Comparison of ENCODE assay signal across 25 mouse cellular contexts in the genomic region with DNA sequence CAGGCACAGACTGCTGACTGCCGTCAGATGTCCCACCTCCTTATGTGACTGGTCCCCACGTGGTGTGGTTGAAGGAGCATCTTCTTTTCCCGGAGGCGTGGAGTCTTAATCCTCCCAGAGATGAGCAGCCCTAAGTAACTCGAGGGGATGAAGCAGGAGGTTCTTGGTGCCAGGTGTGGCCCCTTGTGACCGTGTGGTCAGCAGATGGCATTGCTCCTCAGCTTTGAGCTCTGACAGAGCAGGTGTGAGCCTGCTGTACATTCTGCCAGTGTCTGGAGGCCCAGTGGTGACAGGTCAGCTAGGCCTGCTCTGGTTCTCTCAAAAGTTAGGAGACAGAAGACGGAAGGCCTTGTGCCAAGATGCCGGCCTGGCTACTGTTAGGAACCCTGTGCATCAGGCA. TPM values are rescaled to one million over a fixed set of nuclear protein-coding genes. Genes with fewer than 3 reads are reported as not detected.
DNase-seq lines count a peak whose midpoint lies in the region; ATAC-seq and TF ChIP-seq lines count a peak whose summit lies in the region.
"Had no signal": no experiment of that assay in that cellular context is flagged by ENCODE, and none has a peak within 500 bp of the region (broad histone marks: within the 10 kb centered on the region; RNA-seq: fewer than 3 reads in every experiment).

No protein-coding gene starts in this region.

- no peak for ATAC-seq in heart, embryonic 13.5 days (ENCODE audit: extremely low read depth, insufficient number of reproducible peaks, low FRiP score, low TSS enrichment)
- no peak for ATAC-seq in kidney, embryonic 16.5 days (ENCODE audit: low FRiP score, low TSS enrichment)
- ATAC-seq: activated CD4-positive, CD25-positive, alpha-beta regulatory T cell, adult 4 months; forebrain, embryonic 14.5 days; forebrain, postnatal 0 days; hindbrain, embryonic 16.5 days; intestine, embryonic 15.5 days had no signal

- 74% methylated on average over 8 of the region's 8 CpGs for WGBS in heart, embryonic 13.5 days
- 60% methylated on average over 8 of the region's 8 CpGs for WGBS in kidney, adult 2 months
- WGBS in kidney, embryonic 16.5 days: 76% methylated on average over 8 of the region's 8 CpGs

- TF ChIP-seq POLR2A in kidney, adult 2 months (IDR thresholded peaks at IDR 0.05; ENCODE audit: low read depth, low read length): no peak

- peak overlapping the region; percentile 12; the same call in 1 of the 2 replicates for H3K9ac ChIP-seq in heart, embryonic 13.5 days
- no peak overlapping the region for H3K9ac ChIP-seq in kidney, embryonic 16.5 days (replicated peaks; ENCODE audit: low read length)
- H3K9ac ChIP-seq: embryonic facial prominence, embryonic 12.5 days; embryonic facial prominence, embryonic 15.5 days; forebrain, postnatal 0 days; heart, embryonic 15.5 days; hindbrain, embryonic 13.5 days; intestine, embryonic 15.5 days had no signal

- no peak for TF ChIP-seq CTCF in kidney, adult 2 months (conservative IDR thresholded peaks at IDR 0.05; ENCODE audit: insufficient read depth, insufficient read length, low read depth, low read length)

- H3K27me3 ChIP-seq in heart, embryonic 13.5 days (replicated peaks): no peaks in the 10 kb centered on the region
- H3K27me3 ChIP-seq in kidney, adult 2 months (replicated peaks; ENCODE audit: control insufficient read depth, insufficient read depth, low read length): no peaks in the 10 kb centered on the region
- no peaks in the 10 kb centered on the region for H3K27me3 ChIP-seq in kidney, embryonic 16.5 days (ENCODE audit: insufficient read depth, low read length)
- H3K27me3 ChIP-seq: embryonic facial prominence, embryonic 12.5 days; embryonic facial prominence, embryonic 15.5 days; heart, embryonic 15.5 days; hindbrain, embryonic 13.5 days; intestine, embryonic 15.5 days had no signal

- peak; percentile 92 for DNase-seq in heart, adult 11 months
- no peak for DNase-seq in heart, adult 18-20 months
- no peak for DNase-seq in heart, postnatal 36 days
- DNase-seq in kidney, adult 2 months: no peak
- DNase-seq: adrenal gland, adult 8-10 months; adrenal gland, postnatal 25 days; cerebellum, adult 18-20 months; cerebellum, adult 9-10 months; cerebellum, postnatal 14 days; forebrain, postnatal 0 days; gastrocnemius, adult 2 months; gastrocnemius, postnatal 14 days; heart, postnatal 10 days; kidney, adult 8-10 months had no signal

- H3K27ac ChIP-seq in heart, embryonic 13.5 days (replicated peaks): no peak overlapping the region
- 0 out of 2 replicates have a peak overlapping the region, but pooled peaks have one; percentile 14 for H3K27ac ChIP-seq in kidney, adult 2 months (ENCODE audit: insufficient read depth, low read depth, low read length)
- no peak overlapping the region for H3K27ac ChIP-seq in kidney, embryonic 16.5 days (ENCODE audit: low read length)
- H3K27ac ChIP-seq: embryonic facial prominence, embryonic 12.5 days; embryonic facial prominence, embryonic 15.5 days; gastrocnemius, adult 2 months; heart, embryonic 15.5 days; hindbrain, embryonic 10.5 days; hindbrain, embryonic 13.5 days; intestine, embryonic 15.5 days had no signal

- no peak overlapping the region for H3K4me3 ChIP-seq in heart, embryonic 13.5 days
- no peak overlapping the region for H3K4me3 ChIP-seq in kidney, adult 2 months (ENCODE audit: insufficient read depth, low read depth, low read length)
- H3K4me3 ChIP-seq in kidney, embryonic 16.5 days (ENCODE audit: low read length): no peak overlapping the region
- H3K4me3 ChIP-seq: embryonic facial prominence, embryonic 12.5 days; embryonic facial prominence, embryonic 15.5 days; gastrocnemius, adult 2 months; heart, embryonic 15.5 days; hindbrain, embryonic 10.5 days; hindbrain, embryonic 13.5 days; intestine, embryonic 15.5 days had no signal

- H3K4me2 ChIP-seq in heart, embryonic 13.5 days: no peak overlapping the region
- no peak overlapping the region for H3K4me2 ChIP-seq in kidney, embryonic 16.5 days (replicated peaks; ENCODE audit: low read depth, low read length)
- H3K4me2 ChIP-seq: embryonic facial prominence, embryonic 12.5 days; embryonic facial prominence, embryonic 15.5 days; hindbrain, embryonic 13.5 days; intestine, embryonic 15.5 days had no signal

- intact Hi-C loops in heart, postnatal 36 days (cut with DNase I): no loop called here

- H3K9me3 ChIP-seq in heart, embryonic 13.5 days: no peaks in the 10 kb centered on the region
- H3K9me3 ChIP-seq in kidney, embryonic 16.5 days (ENCODE audit: low read length): no peaks in the 10 kb centered on the region
- H3K9me3 ChIP-seq: embryonic facial prominence, embryonic 12.5 days; embryonic facial prominence, embryonic 15.5 days; heart, embryonic 15.5 days; hindbrain, embryonic 10.5 days; hindbrain, embryonic 13.5 days; intestine, embryonic 15.5 days had no signal

- peaks cover 73% of the 10 kb centered on the region for H3K4me1 ChIP-seq in heart, embryonic 13.5 days
- peaks cover 50% of the 10 kb centered on the region for H3K4me1 ChIP-seq in kidney, adult 2 months (ENCODE audit: control insufficient read depth, insufficient read depth, low read length)
- peaks cover 58% of the 10 kb centered on the region for H3K4me1 ChIP-seq in kidney, embryonic 16.5 days (ENCODE audit: insufficient read depth, low read length)

- H3K36me3 ChIP-seq in heart, embryonic 13.5 days: peaks cover 53% of the 10 kb centered on the region
- H3K36me3 ChIP-seq in kidney, adult 2 months (ENCODE audit: control insufficient read depth, insufficient read depth, low read length): no peaks in the 10 kb centered on the region; the same call in 1 of the 2 replicates
- H3K36me3 ChIP-seq in kidney, embryonic 16.5 days (ENCODE audit: insufficient read depth, low read length): peaks cover 29% of the 10 kb centered on the region; the same call in 1 of the 2 replicates

RNA-seq across cellular contexts. Expression of a gene that starts 16.2 kb away (rescaled TPM):
- total RNA-seq in heart, adult 18-20 months (2021): 100 to 1,000 TPM; 149 to 160 TPM
- 126 and 137 TPM in 2 replicates for polyA plus RNA-seq in heart, embryonic 13.5 days (2015; fragmentation: Nextera tagmentation; extraction: Ambion mirVana)
- total RNA-seq in heart, postnatal 36 days (2021): 100 to 1,000 TPM; 129 to 137 TPM
- polyA plus RNA-seq in kidney, adult 2 months (2012; rRNA removed): 190 and 242 TPM in 2 replicates
- polyA plus RNA-seq in kidney, embryonic 16.5 days (2015; fragmentation: Nextera tagmentation; extraction: Ambion mirVana): 112 and 118 TPM in 2 replicates

RNA-seq across cellular contexts. Expression of a gene that starts 37.0 kb away (rescaled TPM):
- total RNA-seq in heart, adult 18-20 months (2021): 10 to 100 TPM; 27.1 to 27.3 TPM
- polyA plus RNA-seq in heart, embryonic 13.5 days (2015; fragmentation: Nextera tagmentation; extraction: Ambion mirVana): 14.7 and 15.3 TPM in 2 replicates
- 10 to 100 TPM; 27.0 to 31.8 TPM for total RNA-seq in heart, postnatal 36 days (2021)
- 35.6 and 36.6 TPM in 2 replicates for polyA plus RNA-seq in kidney, adult 2 months (2012; rRNA removed)
- polyA plus RNA-seq in kidney, embryonic 16.5 days (2015; fragmentation: Nextera tagmentation; extraction: Ambion mirVana): 24.3 and 26.0 TPM in 2 replicates
